Mouse (Mus musculus) midbrain, embryonic 11.5 days (tissue): ENCODE data around the gene Crebbp. TPM values are rescaled to one million over a fixed set of nuclear protein-coding genes. Genes with fewer than 3 reads are reported as not detected.
"Not testable (repeated sequence)": the region's sequence is repeated elsewhere in the genome, so short reads cannot be mapped to it uniquely, and the experiment has no call there.

Source experiments
- ATAC-seq: fragments of 200-750 bp; cut with Nextera tagmentation; 2 replicates; pipeline ENCODE4 v1.8.0; 2017; ENCODE audit warnings: moderate TSS enrichment, moderate library complexity; ENCODE audit not compliant: low FRiP score
- DNase-seq: peaks from one replicate; pipeline ENCODE4 v3.0.0; 2015; ENCODE audit warnings: low spot score; ENCODE audit errors: missing footprints
- H3K27ac ChIP-seq: fragments of 300-500 bp; sonication (generic); 2 replicates; pipeline ENCODE4 v1.5.1; 2014; ENCODE audit warnings: low read depth, low read length
- H3K27me3 ChIP-seq: fragments of 300-500 bp; sonication (generic); 2 replicates; pipeline ENCODE4 v1.6.1; 2014; ENCODE audit warnings: mild to moderate bottlenecking, low read length, moderate library complexity, mixed read lengths; ENCODE audit not compliant: control insufficient read depth, insufficient read depth
- H3K36me3 ChIP-seq: fragments of 300-500 bp; sonication (generic); 2 replicates; pipeline ENCODE4 v1.6.1; 2014; ENCODE audit warnings: mild to moderate bottlenecking, low read length, moderate library complexity, mixed read lengths; ENCODE audit not compliant: control insufficient read depth, insufficient read depth
- H3K4me1 ChIP-seq: fragments of 300-500 bp; sonication (generic); 2 replicates; pipeline ENCODE4 v1.6.1; 2014; ENCODE audit warnings: low read length; ENCODE audit not compliant: control insufficient read depth, insufficient read depth
- H3K4me2 ChIP-seq: fragments of 300-500 bp; sonication (generic); 2 replicates; pipeline ENCODE4 v1.6.1; 2014; ENCODE audit warnings: mild to moderate bottlenecking, moderate library complexity
- H3K4me3 ChIP-seq: fragments of 300-500 bp; sonication (generic); 2 replicates; pipeline ENCODE4 v1.5.1; 2014; ENCODE audit warnings: low read depth, low read length
- H3K9ac ChIP-seq: fragments of 300-500 bp; sonication (generic); 2 replicates; pipeline ENCODE4 v1.6.1; 2014; ENCODE audit warnings: low read length
- H3K9me3 ChIP-seq: fragments of 300-500 bp; sonication (generic); 2 replicates; pipeline ENCODE4 v1.6.1; 2016; ENCODE audit warnings: low read length; ENCODE audit not compliant: control insufficient read depth
- WGBS: fragments of 180-500 bp; shearing (Covaris S2); extraction: QIAGEN DNeasy Blood & Tissue Kit; methylation state at CpG from one replicate; pipeline ENCODE4 v1.1.7; 2014; 5-methylcytosine and 5-hydroxymethylcytosine counted together
- polyA plus RNA-seq: library from polyadenylated mRNA; unstranded; fragments of >200 nt; fragmentation: Nextera tagmentation; extraction: Ambion mirVana; gene quantifications from 2 replicates; pipeline ENCODE4 v1.2.1, GENCODE M21; 2014

The Crebbp gene
- polyA plus RNA-seq, 1 experiment from 2014 or later: 30.8 TPM

GRCm38 (mm10) chr16:4078302-4078701 is 135.5 kb downstream of the Crebbp start:
- WGBS: 72% methylated on average over 10 of the region's 10 CpGs
- peak overlapping the region; percentile 88; the same call in 1 of the 2 replicates for H3K4me3 ChIP-seq
- not testable (repeated sequence) for H3K36me3 ChIP-seq, H3K9me3 ChIP-seq, ATAC-seq, H3K27ac ChIP-seq, H3K4me1 ChIP-seq, H3K27me3 ChIP-seq
- H3K9ac ChIP-seq: peak overlapping the region; percentile 85; the same call in 1 of the 2 replicates
- H3K4me2 ChIP-seq: peak overlapping the region; percentile 62; the same call in 1 of the 2 replicates
- DNase-seq: peak; percentile 82

DNA sequence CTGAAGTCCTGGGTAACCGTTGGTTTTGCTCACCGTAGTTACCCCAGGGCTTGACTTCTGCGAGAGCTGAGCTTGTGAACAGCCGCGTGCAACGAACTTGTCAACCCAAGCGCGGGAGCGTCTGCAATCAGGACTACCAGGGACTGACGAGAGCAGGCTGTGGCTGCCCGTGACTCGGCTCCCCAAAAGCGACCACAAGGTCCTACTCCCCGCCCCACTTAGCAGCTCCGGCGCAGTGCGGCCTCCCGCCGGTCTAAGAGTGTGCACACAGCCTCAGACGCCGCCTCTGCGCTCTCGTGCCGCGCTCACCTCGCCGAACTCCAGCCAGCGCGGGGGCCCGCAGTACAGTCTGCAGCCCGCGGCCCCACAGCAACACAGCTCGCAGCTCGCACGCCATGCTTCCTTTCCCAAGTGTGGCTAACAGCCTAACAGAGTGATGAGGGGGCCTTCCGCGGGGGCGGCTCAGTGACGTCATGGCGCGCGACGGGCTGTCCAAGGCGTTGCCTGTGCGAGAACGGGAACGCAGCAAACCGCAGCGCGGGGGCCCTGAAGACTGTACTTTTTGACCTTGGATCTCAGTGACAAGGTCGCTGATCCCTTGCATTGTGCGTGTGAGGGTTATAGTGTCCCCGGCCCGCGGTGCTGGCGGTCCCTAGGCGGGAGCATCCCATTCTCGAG is 136.3 kb downstream of the Crebbp start, which contains the start of gene Trap1:
TSS of gene Trap1 (minus strand) at position 444 of the 678 bp plus-strand sequence.
- ATAC-seq: peak; percentile 97
- H3K4me1 ChIP-seq: peaks cover 8% of the 10 kb centered on the region
- H3K4me2 ChIP-seq: peak within 1 kb of the TSS; percentile 62
- peak within 1 kb of the TSS; percentile 88 for H3K4me3 ChIP-seq
- H3K27me3 ChIP-seq: no peaks in the 10 kb centered on the region
- H3K36me3 ChIP-seq: peaks cover 4% of the 10 kb centered on the region
- peak within 1 kb of the TSS; percentile 51 for H3K27ac ChIP-seq
- WGBS: under 1% methylated on average over 58 of the region's 58 CpGs
- no peaks in the 10 kb centered on the region for H3K9me3 ChIP-seq
- H3K9ac ChIP-seq: peak within 1 kb of the TSS; percentile 85
- DNase-seq: peak; percentile 99

- Histone ChIP-seq H3K4me3 (no peak overlapping the region), H3K9ac (no peak overlapping the region), H3K4me2 (no peak overlapping the region), H3K4me1 (peaks cover 8% of the 10 kb centered on the region), H3K9me3 (no peaks in the 10 kb centered on the region), H3K36me3 (no peaks in the 10 kb centered on the region), H3K27ac (no peak overlapping the region), H3K27me3 (no peaks in the 10 kb centered on the region)
- 77% methylated on average over 3 of the region's 3 CpGs for WGBS
- no peak for ATAC-seq
- DNase-seq: peak; percentile 73
Measured at GRCm38 (mm10) chr16:4074836-4075235, 139.0 kb downstream of the Crebbp start.

- Histone ChIP-seq H3K4me3 (no peak overlapping the region), H3K9ac (no peak overlapping the region), H3K9me3 (no peaks in the 10 kb centered on the region), H3K4me2 (no peak overlapping the region), H3K36me3 (no peaks in the 10 kb centered on the region), H3K27me3 (no peaks in the 10 kb centered on the region), H3K27ac (no peak overlapping the region), H3K4me1 (peaks cover 8% of the 10 kb centered on the region)
- DNase-seq (peak; percentile 80), ATAC-seq (no peak)
- 70% methylated on average over 6 of the region's 6 CpGs for WGBS
Measured at GRCm38 (mm10) chr16:4074297-4074696, 139.5 kb downstream of the Crebbp start.

DNA sequence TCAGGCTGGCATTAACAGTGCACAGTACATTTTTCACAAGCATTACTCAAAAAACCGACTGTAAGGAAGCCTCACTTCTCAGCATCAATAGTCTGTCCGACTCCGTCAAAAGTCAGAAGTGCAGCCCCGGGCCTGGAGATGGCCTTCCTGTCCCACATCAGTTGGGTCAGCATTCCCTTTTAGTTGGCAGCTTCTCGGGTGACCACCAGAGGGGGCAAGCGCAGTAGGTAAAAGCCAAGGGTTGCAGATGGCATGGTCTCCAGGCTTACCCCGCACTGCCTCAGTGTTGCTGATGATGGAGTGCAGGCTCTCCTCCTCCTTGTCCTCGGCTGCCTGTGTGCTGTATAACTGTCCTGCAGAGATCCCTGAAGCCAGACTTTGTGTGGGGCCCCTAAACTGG is 145.2 kb downstream of the Crebbp start:
- Histone ChIP-seq H3K9ac (no peak overlapping the region), H3K4me3 (no peak overlapping the region), H3K27ac (no peak overlapping the region), H3K4me2 (no peak overlapping the region), H3K9me3 (no peaks in the 10 kb centered on the region), H3K36me3 (peaks cover 13% of the 10 kb centered on the region; the same call in 1 of the 2 replicates), H3K27me3 (no peaks in the 10 kb centered on the region), H3K4me1 (no peaks in the 10 kb centered on the region)
- 0 out of 2 replicates have a peak, but pooled peaks have one; percentile 16 for ATAC-seq
- 66% methylated on average over 8 of the region's 8 CpGs for WGBS
- peak; percentile 84 for DNase-seq

GRCm38 (mm10) chr16:4064945-4065344 is 148.9 kb downstream of the Crebbp start:
- Histone ChIP-seq H3K4me2 (no peak overlapping the region), H3K4me3 (no peak overlapping the region), H3K27ac (no peak overlapping the region), H3K27me3 (no peaks in the 10 kb centered on the region), H3K9me3 (no peaks in the 10 kb centered on the region), H3K9ac (no peak overlapping the region), H3K36me3 (peaks cover 24% of the 10 kb centered on the region; the same call in 1 of the 2 replicates), H3K4me1 (no peaks in the 10 kb centered on the region)
- DNase-seq (peak; percentile 53), ATAC-seq (no peak)
- WGBS: 93% methylated on average over 4 of the region's 4 CpGs

DNA sequence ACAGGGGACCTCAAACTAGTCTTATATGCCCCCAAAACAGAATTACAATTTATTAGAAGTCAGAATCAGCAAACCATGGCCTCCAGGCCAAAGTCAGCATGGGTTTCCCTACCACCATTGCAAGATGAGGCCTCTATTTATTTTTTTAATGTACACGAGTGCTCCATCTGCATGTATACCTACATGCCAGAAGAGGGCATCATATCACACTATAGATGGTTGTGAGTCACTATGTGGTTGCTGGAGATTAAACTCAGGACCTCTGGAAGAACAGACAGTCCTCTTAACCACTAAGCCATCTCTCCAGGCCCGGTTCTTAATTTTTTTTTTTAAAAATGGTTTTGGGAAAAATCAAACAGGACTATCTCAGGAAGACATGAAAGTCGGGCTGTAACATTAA is 160.0 kb downstream of the Crebbp start:
- Histone ChIP-seq H3K9me3 (no peaks in the 10 kb centered on the region), H3K27me3 (no peaks in the 10 kb centered on the region), H3K4me3 (no peak overlapping the region), H3K9ac (no peak overlapping the region), H3K36me3 (peaks cover 31% of the 10 kb centered on the region), H3K27ac (no peak overlapping the region), H3K4me1 (no peaks in the 10 kb centered on the region), H3K4me2 (no peak overlapping the region)
- no peak for ATAC-seq
- WGBS: 88% methylated on average over 3 of the region's 3 CpGs
- DNase-seq: no peak

- H3K27ac ChIP-seq: no peak overlapping the region
- no peaks in the 10 kb centered on the region for H3K9me3 ChIP-seq
- WGBS: 90% methylated on average over 4 of the region's 4 CpGs
- no peaks in the 10 kb centered on the region for H3K4me1 ChIP-seq
- H3K36me3 ChIP-seq: peaks cover 31% of the 10 kb centered on the region
- peak; percentile 39 for DNase-seq
- no peaks in the 10 kb centered on the region for H3K27me3 ChIP-seq
- no peak overlapping the region for H3K9ac ChIP-seq
- no peak for ATAC-seq
- H3K4me3 ChIP-seq: no peak overlapping the region
- H3K4me2 ChIP-seq: no peak overlapping the region
Measured at GRCm38 (mm10) chr16:4052601-4053000, 161.2 kb downstream of the Crebbp start.

DNA sequence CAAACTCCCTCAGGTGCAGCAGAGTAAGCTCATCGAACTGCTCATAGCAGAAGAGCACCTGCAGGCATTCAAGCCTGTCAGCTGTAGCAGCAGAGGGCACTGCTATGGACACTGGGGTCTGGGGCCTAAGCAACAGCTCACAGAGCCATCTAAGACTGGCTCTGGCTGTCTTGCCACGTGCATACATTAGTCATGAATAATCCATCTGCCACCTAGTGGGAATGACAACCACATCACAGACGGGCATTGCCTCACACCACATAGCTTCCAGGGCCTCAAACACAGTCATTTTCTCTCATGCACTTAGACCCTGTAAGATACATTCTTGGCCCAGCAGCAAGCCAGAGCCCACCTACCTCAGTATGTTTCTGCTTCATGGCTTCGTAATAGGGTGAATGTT is 168.3 kb downstream of the Crebbp start:
- Histone ChIP-seq H3K9ac (no peak overlapping the region), H3K4me2 (no peak overlapping the region), H3K4me3 (no peak overlapping the region), H3K27ac (no peak overlapping the region), H3K9me3 (no peaks in the 10 kb centered on the region), H3K27me3 (no peaks in the 10 kb centered on the region), H3K4me1 (no peaks in the 10 kb centered on the region), H3K36me3 (peaks cover 26% of the 10 kb centered on the region)
- ATAC-seq (no peak), DNase-seq (no peak)
- WGBS: 84% methylated on average over 4 of the region's 4 CpGs
